In genomic region chr12:40220896-40221295, GRCm38 (mm10) we compare ENCODE assay signal across 9 mouse cellular contexts. TPM values are rescaled to one million over a fixed set of nuclear protein-coding genes. Genes with fewer than 3 reads are reported as not detected.
DNase-seq lines count a peak whose midpoint lies in the region; ATAC-seq and TF ChIP-seq lines count a peak whose summit lies in the region.
"Had no signal": no experiment of that assay in that cellular context is flagged by ENCODE, and none has a peak within 500 bp of the region (broad histone marks: within the 10 kb centered on the region; RNA-seq: fewer than 3 reads in every experiment).

No protein-coding gene starts in this region.

- peaks cover 39% of the 10 kb centered on the region for H3K4me1 ChIP-seq in erythroblast, embryonic 14.5 days (ENCODE audit: control insufficient read depth)
- peaks cover 11% of the 10 kb centered on the region for H3K4me1 ChIP-seq in heart, embryonic 16.5 days (ENCODE audit: control insufficient read depth, insufficient read depth, low read length)
- peaks cover 10 to 13% of the 10 kb centered on the region in 2 experiments for H3K4me1 ChIP-seq in liver, embryonic 14.5 days (replicated peaks; ENCODE audit: control insufficient read depth in 2 of 2, insufficient read depth in 2 of 2, low read length in 1 of 2)

- TF ChIP-seq CTCF in C2C12 (IDR thresholded peaks at IDR 0.05; ENCODE audit: control insufficient read depth, insufficient read depth, insufficient read length): no peak
- no peak for TF ChIP-seq CTCF in liver, embryonic 14.5 days (IDR thresholded peaks at IDR 0.05; ENCODE audit: low read depth)

- DNase-seq in liver, embryonic 14.5 days (ENCODE audit: low read depth in 3 of 3, low spot score in 3 of 3): no peak
- no peak for DNase-seq in spleen, postnatal 10 days (ENCODE audit: low spot score in 2 of 2)
- no peak for DNase-seq in cerebellum, adult 18-20 months
- DNase-seq in frontal cortex, postnatal 36 days (ENCODE audit: low spot score in 2 of 2): no peak
- DNase-seq: thymus, postnatal 14 days had no signal

- peaks cover 24% of the 10 kb centered on the region for H3K36me3 ChIP-seq in erythroblast, embryonic 14.5 days (ENCODE audit: control insufficient read depth)
- peaks cover 48% of the 10 kb centered on the region for H3K36me3 ChIP-seq in C2C12 (ENCODE audit: control insufficient read depth, insufficient read depth)
- peaks cover 10% of the 10 kb centered on the region; the same call in 1 of the 2 replicates for H3K36me3 ChIP-seq in heart, embryonic 16.5 days (ENCODE audit: control insufficient read depth, insufficient read depth)
- peaks cover 10% of the 10 kb centered on the region for H3K36me3 ChIP-seq in liver, embryonic 14.5 days (replicated peaks; ENCODE audit: control insufficient read depth, insufficient read depth, low read depth)

- H3K79me3 ChIP-seq in C2C12 (ENCODE audit: low read depth): peaks cover 65% of the 10 kb centered on the region

- H3K4me3 ChIP-seq in erythroblast, embryonic 14.5 days (replicated peaks): peak overlapping the region; percentile 89
- H3K4me3 ChIP-seq in C2C12 (ENCODE audit: insufficient read depth, poor library complexity, severe bottlenecking): peak overlapping the region; percentile 98
- H3K4me3 ChIP-seq in heart, embryonic 16.5 days (ENCODE audit: low read length): peak overlapping the region; percentile 86
- H3K4me3 ChIP-seq in liver, embryonic 14.5 days (ENCODE audit: insufficient read depth in 1 of 2, low read depth in 2 of 2, low read length in 2 of 2): peak overlapping the region; percentile 18 to 86; a peak in 3 of 4 replicates

- H3K27me3 ChIP-seq in erythroblast, embryonic 14.5 days (ENCODE audit: control insufficient read depth): no peaks in the 10 kb centered on the region
- no peaks in the 10 kb centered on the region for H3K27me3 ChIP-seq in C2C12 (ENCODE audit: control insufficient read depth, insufficient read depth, insufficient read length)
- H3K27me3 ChIP-seq in heart, embryonic 16.5 days (ENCODE audit: control insufficient read depth, insufficient read depth, low read length): no peaks in the 10 kb centered on the region
- H3K27me3 ChIP-seq in liver, embryonic 14.5 days (ENCODE audit: control insufficient read depth, insufficient read depth, low read length): no peaks in the 10 kb centered on the region

- TF ChIP-seq EP300 in liver, embryonic 14.5 days (IDR thresholded peaks at IDR 0.05; ENCODE audit: low read depth): no peak

- ATAC-seq in erythroblast, adult 5-6 weeks (replicated peaks; ENCODE audit: low FRiP score, poor library complexity, severe bottlenecking): no peak
- ATAC-seq in heart, embryonic 16.5 days (replicated peaks; ENCODE audit: extremely low read depth, insufficient read depth, low FRiP score): no peak
- ATAC-seq in liver, embryonic 14.5 days (ENCODE audit: insufficient read depth): no peak

- whole genome bisulfite sequencing in heart, embryonic 16.5 days: 23% methylated on average over 3 of the region's 3 CpGs
- 14% methylated on average over 3 of the region's 3 CpGs for WGBS in liver, embryonic 14.5 days (ENCODE audit: insufficient replicate concordance)

- H3K9ac ChIP-seq in heart, embryonic 16.5 days (ENCODE audit: low read length): peak overlapping the region; percentile 97
- no peak overlapping the region for H3K9ac ChIP-seq in liver, embryonic 14.5 days (replicated peaks)

- no peaks in the 10 kb centered on the region for H3K9me3 ChIP-seq in erythroblast, embryonic 14.5 days (ENCODE audit: control insufficient read depth, low read length)
- H3K9me3 ChIP-seq in heart, embryonic 16.5 days (replicated peaks; ENCODE audit: control insufficient read depth, low read length): no peaks in the 10 kb centered on the region
- H3K9me3 ChIP-seq in liver, embryonic 14.5 days (ENCODE audit: control insufficient read depth, low read length): no peaks in the 10 kb centered on the region

- H3K27ac ChIP-seq in heart, embryonic 16.5 days (ENCODE audit: low read length): no peak overlapping the region; the same call in 1 of the 2 replicates
- H3K27ac ChIP-seq in liver, embryonic 14.5 days: no peak overlapping the region

- peaks cover 70% of the 10 kb centered on the region for H3K79me2 ChIP-seq in C2C12 (ENCODE audit: control insufficient read depth, insufficient read depth)

- H3K4me2 ChIP-seq in heart, embryonic 16.5 days (ENCODE audit: low read depth, low read length): peak overlapping the region; percentile 79
- H3K4me2 ChIP-seq in liver, embryonic 14.5 days (ENCODE audit: low read depth): peak overlapping the region; percentile 82

- no peak overlapping the region for H3ac ChIP-seq in C2C12 (ENCODE audit: control insufficient read depth, insufficient read length, low read depth)

TF ChIP-seq in C2C12, 6 proteins besides CTCF, POLR2A, EP300 and RAD21:
- TF ChIP-seq MYOD1 (IDR thresholded peaks at IDR 0.05; ENCODE audit: control insufficient read depth, insufficient read length, low read depth): no peak
- no peak for TF ChIP-seq CEBPB (IDR thresholded peaks at IDR 0.05; ENCODE audit: low read depth)
- no peak for TF ChIP-seq MYOG (IDR thresholded peaks at IDR 0.05; ENCODE audit: control insufficient read depth, extremely low read depth, insufficient read length)
- TF ChIP-seq FOSL1 (IDR thresholded peaks at IDR 0.05; ENCODE audit: insufficient read depth, low read length, poor library complexity, severe bottlenecking): no peak
- TF ChIP-seq MAX (IDR thresholded peaks at IDR 0.05): no peak
- TF ChIP-seq USF1 (IDR thresholded peaks at IDR 0.05; ENCODE audit: low read depth): no peak

RNA-seq across cellular contexts. Expression of gene Lsmem1, which starts 21.6 kb away (rescaled TPM):
- not detected in 2 replicates for polyA plus RNA-seq in erythroblast, embryonic 14.5 days (2012)
- total RNA-seq in erythroblast, adult 5-6 weeks (2015; ENCODE audit: low replicate concordance): not detected in 2 replicates
- total RNA-seq in erythroblast, adult 5-6 weeks (2017; ENCODE audit: low replicate concordance): not detected in 2 replicates
- 0.01 TPM for polyA plus RNA-seq in C2C12 (2012; fragmentation: generic; extraction: Trizol)
- polyA plus RNA-seq in heart, embryonic 16.5 days (2015; fragmentation: Nextera tagmentation; extraction: Ambion mirVana): 31.2 and 36.4 TPM in 2 replicates
- polyA plus RNA-seq in liver, embryonic 14.5 days (2012; rRNA removed): 0.02 TPM in 1 of 2 replicates, not detected in the other
- polyA plus RNA-seq in liver, embryonic 14.5 days (2014; fragmentation: Nextera tagmentation; extraction: Ambion mirVana): not detected in 2 replicates

RNA-seq across cellular contexts. Expression of gene Ifrd1, which starts 27.4 kb away (rescaled TPM):
- polyA plus RNA-seq in erythroblast, embryonic 14.5 days (2012): 1.8 and 2.0 TPM in 2 replicates
- total RNA-seq in erythroblast, adult 5-6 weeks (2015; ENCODE audit: low replicate concordance): 11.7 and 90.9 TPM in 2 replicates
- total RNA-seq in erythroblast, adult 5-6 weeks (2017; ENCODE audit: low replicate concordance): 15.4 and 19.7 TPM in 2 replicates
- polyA plus RNA-seq in C2C12 (2012; fragmentation: generic; extraction: Trizol): 166 TPM
- polyA plus RNA-seq in heart, embryonic 16.5 days (2015; fragmentation: Nextera tagmentation; extraction: Ambion mirVana): 88.7 and 91.9 TPM in 2 replicates
- 8.2 and 14.1 TPM in 2 replicates for polyA plus RNA-seq in liver, embryonic 14.5 days (2012; rRNA removed)
- polyA plus RNA-seq in liver, embryonic 14.5 days (2014; fragmentation: Nextera tagmentation; extraction: Ambion mirVana): 52.9 and 53.2 TPM in 2 replicates

Comparison
In these comparisons a context has a peak if more than half of its experiments do, and no peak if none do; other contexts are left out.
1. RNA of gene Lsmem1, which starts 21.6 kb away (polyA plus RNA-seq): 31.2 to 36.4 TPM in heart, embryonic 16.5 days; 0.02 TPM in liver, embryonic 14.5 days, 0.01 TPM in C2C12 (single experiment) and not detected in erythroblast, embryonic 14.5 days; every median in the first group is over 10 times any median in the second.
2. Peak in every context shown above with its lines, with median percentiles within 50 percentile points of each other: H3K4me3 ChIP-seq.